Mouse (Mus musculus) adrenal gland (tissue): ENCODE results near the gene Rbpj.

Experiments used
- intact Hi-C: fragments of 180-260 bp; cut with DNase I; formaldehyde crosslinking; loops from one replicate; pipeline ENCODE4 v1.15.1; 2025

The Rbpj gene

GRCm38 (mm10) chr5:53509465-53509864 lies 43.5 kb downstream of the Rbpj start:
- intact Hi-C loops = no loop called here

GRCm38 (mm10) chr5:53509927-53510326 lies 44.0 kb downstream of the Rbpj start:
- intact Hi-C loops = no loop called here

GRCm38 (mm10) chr5:53511426-53511825 lies 45.5 kb downstream of the Rbpj start:
- intact Hi-C loops = no loop called here

- intact Hi-C loops = no loop called here
Measured at GRCm38 (mm10) chr5:53514959-53515612, 49.1 kb downstream of the Rbpj start.

GRCm38 (mm10) chr5:53516482-53516881 lies 50.5 kb downstream of the Rbpj start:
- intact Hi-C loops = no loop called here

GRCm38 (mm10) chr5:53517802-53518201 lies 51.9 kb downstream of the Rbpj start:
- intact Hi-C loops = no loop called here

- intact Hi-C loops = no loop called here
Measured at GRCm38 (mm10) chr5:53519131-53519530, 53.2 kb downstream of the Rbpj start.

- intact Hi-C loops = no loop called here
Measured at GRCm38 (mm10) chr5:53519998-53520577, 54.1 kb downstream of the Rbpj start.

- intact Hi-C loops = no loop called here
Measured at GRCm38 (mm10) chr5:53523046-53523445, 57.1 kb downstream of the Rbpj start.

- intact Hi-C loops = no loop called here
Measured at GRCm38 (mm10) chr5:53524162-53524561, 58.2 kb downstream of the Rbpj start.

- intact Hi-C loops = no loop called here
Measured at GRCm38 (mm10) chr5:53524831-53525230, 58.9 kb downstream of the Rbpj start.

- intact Hi-C loops = no loop called here
Measured at GRCm38 (mm10) chr5:53525305-53526069, 59.5 kb downstream of the Rbpj start.

- intact Hi-C loops = no loop called here
Measured at GRCm38 (mm10) chr5:53526070-53526430, 60.1 kb downstream of the Rbpj start.

- intact Hi-C loops = no loop called here
Measured at GRCm38 (mm10) chr5:53529846-53530245, 63.9 kb downstream of the Rbpj start.

GRCm38 (mm10) chr5:53535096-53535495 lies 69.1 kb downstream of the Rbpj start:
- intact Hi-C loops = no loop called here

- intact Hi-C loops = no loop called here
Measured at GRCm38 (mm10) chr5:53536635-53537554, 70.9 kb downstream of the Rbpj start.

- intact Hi-C loops = no loop called here
Measured at GRCm38 (mm10) chr5:53539860-53540633, 74.1 kb downstream of the Rbpj start.

- intact Hi-C loops = no loop called here
Measured at GRCm38 (mm10) chr5:53542073-53542472, 76.1 kb downstream of the Rbpj start.

GRCm38 (mm10) chr5:53543399-53543798 lies 77.4 kb downstream of the Rbpj start:
- intact Hi-C loops = no loop called here

GRCm38 (mm10) chr5:53543945-53544344 lies 78.0 kb downstream of the Rbpj start:
- intact Hi-C loops = no loop called here

GRCm38 (mm10) chr5:53546440-53546839 lies 80.5 kb downstream of the Rbpj start:
- intact Hi-C loops = no loop called here
